Mouse (Mus musculus): ENCODE measurements around the gene Ilkap. TPM values are rescaled to one million over a fixed set of nuclear protein-coding genes. Genes with fewer than 3 reads are reported as not detected.
A peak's percentile ranks its signal among the peaks of the same experiment; 100 is the strongest.

Gene Ilkap
- polyA plus RNA-seq (2015; fragmentation: Nextera tagmentation; extraction: Ambion mirVana) = 152 and 158 TPM in 2 replicates

- H3K4me2 ChIP-seq = peak within 1 kb of the TSS; percentile 84
- WGBS = under 1% methylated on average over 91 of the region's 91 CpGs
- peak within 1 kb of the TSS; percentile 85 for H3K9ac ChIP-seq
- no peaks in the 10 kb centered on the region for H3K27me3 ChIP-seq
- H3K9me3 ChIP-seq = no peaks in the 10 kb centered on the region
- peak within 1 kb of the TSS; percentile 63 for H3K4me3 ChIP-seq
- H3K4me1 ChIP-seq = peaks cover 22% of the 10 kb centered on the region
- peak; percentile 94 for ATAC-seq (ENCODE audit: insufficient number of reproducible peaks, insufficient read depth, low FRiP score, low TSS enrichment, low read depth)
- peak within 1 kb of the TSS; percentile 76 for H3K27ac ChIP-seq
- H3K36me3 ChIP-seq = peaks cover 13% of the 10 kb centered on the region
Measured at GRCm38 (mm10) chr1:91398260-91399062, at the start of gene Ilkap. Ilkap (minus strand) TSS chr1:91398815.

- Histone ChIP-seq H3K9ac (no peak overlapping the region), H3K9me3 (no peaks in the 10 kb centered on the region), H3K4me2 (no peak overlapping the region), H3K36me3 (peaks cover 27% of the 10 kb centered on the region), H3K27ac (no peak overlapping the region), H3K27me3 (no peaks in the 10 kb centered on the region), H3K4me3 (no peak overlapping the region), H3K4me1 (no peaks in the 10 kb centered on the region)
- no peak for ATAC-seq (ENCODE audit: insufficient number of reproducible peaks, insufficient read depth, low FRiP score, low TSS enrichment, low read depth)
- WGBS = 88% methylated on average over 4 of the region's 4 CpGs
Measured at GRCm38 (mm10) chr1:91446511-91446910, 47.9 kb upstream of the Ilkap start.

DNA sequence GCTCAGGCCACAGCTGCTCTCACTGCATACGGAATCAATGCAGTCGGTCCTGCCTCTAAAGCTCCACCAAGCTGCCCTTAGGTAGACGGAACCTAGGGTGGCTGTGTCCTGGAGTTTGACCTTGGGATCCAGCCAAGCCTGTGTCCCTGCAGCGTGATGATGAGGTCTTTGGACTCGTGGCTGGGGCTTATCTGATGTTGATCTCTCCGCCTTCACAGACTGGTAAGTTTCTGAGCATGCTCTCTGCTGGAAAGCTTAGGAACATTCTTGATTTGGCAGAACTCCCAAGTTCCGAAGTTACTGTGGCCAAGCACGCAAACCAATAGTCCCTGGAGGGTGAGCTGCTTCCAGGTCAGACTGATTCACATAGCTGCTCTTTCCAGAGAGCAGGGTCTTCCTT lies 47.4 kb upstream of the Ilkap start:
- Histone ChIP-seq H3K4me2 (no peak overlapping the region), H3K9me3 (no peaks in the 10 kb centered on the region), H3K4me3 (no peak overlapping the region), H3K9ac (no peak overlapping the region), H3K4me1 (no peaks in the 10 kb centered on the region), H3K27ac (no peak overlapping the region; the same call in 1 of the 2 replicates), H3K36me3 (peaks cover 27% of the 10 kb centered on the region), H3K27me3 (no peaks in the 10 kb centered on the region)
- WGBS = 67% methylated on average over 8 of the region's 8 CpGs
- ATAC-seq (ENCODE audit: insufficient number of reproducible peaks, insufficient read depth, low FRiP score, low TSS enrichment, low read depth) = no peak

GRCm38 (mm10) chr1:91444841-91445830 lies 46.5 kb upstream of the Ilkap start:
- Histone ChIP-seq H3K4me2 (no peak overlapping the region), H3K9me3 (no peaks in the 10 kb centered on the region), H3K4me1 (no peaks in the 10 kb centered on the region), H3K27ac (no peak overlapping the region; the same call in 1 of the 2 replicates), H3K36me3 (peaks cover 27% of the 10 kb centered on the region), H3K27me3 (no peaks in the 10 kb centered on the region), H3K4me3 (no peak overlapping the region), H3K9ac (no peak overlapping the region)
- ATAC-seq (ENCODE audit: insufficient number of reproducible peaks, insufficient read depth, low FRiP score, low TSS enrichment, low read depth) = no peak
- 86% methylated on average over 17 of the region's 17 CpGs for WGBS

DNA sequence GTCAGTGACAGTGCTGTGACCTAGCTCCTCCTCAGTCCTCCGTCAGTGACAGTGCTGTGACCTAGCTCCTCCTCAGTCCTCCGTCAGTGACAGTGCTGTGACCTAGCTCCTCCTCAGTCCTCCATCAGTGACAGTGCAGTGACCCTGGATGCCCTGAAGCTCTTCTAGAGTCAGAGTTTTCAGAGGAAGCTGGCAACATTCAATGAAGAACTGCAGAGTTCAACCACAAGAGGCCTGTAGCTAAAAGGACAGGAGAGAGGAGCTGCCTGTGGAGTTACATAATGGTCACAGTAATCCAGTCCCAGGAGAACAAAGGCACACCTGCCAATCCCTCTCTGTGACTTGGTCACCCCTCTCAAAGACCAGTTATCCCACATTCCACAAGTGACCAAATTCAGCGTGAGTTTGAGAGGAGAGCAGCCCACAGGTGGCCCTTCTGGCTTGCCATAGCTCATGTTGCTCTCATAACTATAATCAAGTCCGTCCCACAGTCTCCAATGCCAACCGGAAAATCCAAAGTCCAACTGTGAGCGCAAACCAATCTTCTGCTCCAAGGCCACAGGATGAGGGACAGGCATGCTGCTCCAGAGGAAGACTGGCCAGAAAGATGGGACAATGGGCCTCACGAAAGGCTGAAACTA lies 43.9 kb upstream of the Ilkap start:
- no peak for ATAC-seq (ENCODE audit: insufficient number of reproducible peaks, insufficient read depth, low FRiP score, low TSS enrichment, low read depth)
- Histone ChIP-seq H3K9ac (no peak overlapping the region), H3K4me3 (no peak overlapping the region), H3K27ac (no peak overlapping the region), H3K4me1 (no peaks in the 10 kb centered on the region), H3K4me2 (no peak overlapping the region), H3K9me3 (no peaks in the 10 kb centered on the region), H3K36me3 (peaks cover 7% of the 10 kb centered on the region), H3K27me3 (no peaks in the 10 kb centered on the region)
- WGBS = 76% methylated on average over 7 of the region's 7 CpGs

GRCm38 (mm10) chr1:91441855-91442254 lies 43.2 kb upstream of the Ilkap start:
- 88% methylated on average over 3 of the region's 3 CpGs for WGBS
- H3K36me3 ChIP-seq = peaks cover 3% of the 10 kb centered on the region; the same call in 1 of the 2 replicates
- H3K9ac ChIP-seq = no peak overlapping the region
- H3K4me2 ChIP-seq = no peak overlapping the region
- no peak overlapping the region for H3K4me3 ChIP-seq
- no peak overlapping the region for H3K27ac ChIP-seq
- no peaks in the 10 kb centered on the region for H3K27me3 ChIP-seq
- H3K9me3 ChIP-seq = no peaks in the 10 kb centered on the region
- peaks cover 4% of the 10 kb centered on the region for H3K4me1 ChIP-seq
- ATAC-seq (ENCODE audit: insufficient number of reproducible peaks, insufficient read depth, low FRiP score, low TSS enrichment, low read depth) = no peak

- no peak overlapping the region for H3K9ac ChIP-seq
- no peak overlapping the region for H3K4me3 ChIP-seq
- H3K4me1 ChIP-seq = peaks cover 18% of the 10 kb centered on the region
- WGBS = 85% methylated on average over 8 of the region's 8 CpGs
- H3K36me3 ChIP-seq = peaks cover 3% of the 10 kb centered on the region; the same call in 1 of the 2 replicates
- no peak overlapping the region for H3K27ac ChIP-seq
- H3K4me2 ChIP-seq = no peak overlapping the region
- H3K9me3 ChIP-seq = no peaks in the 10 kb centered on the region
- ATAC-seq (ENCODE audit: insufficient number of reproducible peaks, insufficient read depth, low FRiP score, low TSS enrichment, low read depth) = no peak
- no peaks in the 10 kb centered on the region for H3K27me3 ChIP-seq
Measured at GRCm38 (mm10) chr1:91439776-91440175, 41.2 kb upstream of the Ilkap start.

DNA sequence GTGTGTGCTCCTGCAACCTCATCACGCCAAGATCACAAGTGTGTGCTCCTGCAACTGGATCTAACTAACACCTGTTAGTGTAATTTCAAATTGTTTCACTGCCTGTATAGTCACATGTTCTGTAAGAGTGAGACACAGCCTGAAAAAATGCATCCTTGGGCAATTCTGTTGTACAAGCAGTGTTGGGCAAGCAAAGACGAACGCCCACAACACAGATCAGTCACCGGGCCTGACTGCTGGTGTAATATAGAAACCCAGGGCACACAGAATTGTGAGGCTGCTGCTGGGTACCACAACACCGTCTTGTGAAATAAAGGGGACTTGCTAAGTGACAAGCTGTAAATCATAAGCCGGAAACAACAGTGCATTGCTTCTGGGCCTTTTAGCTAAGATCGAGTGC lies 39.0 kb upstream of the Ilkap start:
- no peak overlapping the region for H3K9ac ChIP-seq
- no peak for ATAC-seq (ENCODE audit: insufficient number of reproducible peaks, insufficient read depth, low FRiP score, low TSS enrichment, low read depth)
- no peak overlapping the region for H3K4me3 ChIP-seq
- 88% methylated on average over 7 of the region's 7 CpGs for WGBS
- H3K9me3 ChIP-seq = no peaks in the 10 kb centered on the region
- peaks cover 3% of the 10 kb centered on the region; the same call in 1 of the 2 replicates for H3K36me3 ChIP-seq
- peaks cover 18% of the 10 kb centered on the region for H3K4me1 ChIP-seq
- no peaks in the 10 kb centered on the region for H3K27me3 ChIP-seq
- H3K4me2 ChIP-seq = no peak overlapping the region
- H3K27ac ChIP-seq = no peak overlapping the region

DNA sequence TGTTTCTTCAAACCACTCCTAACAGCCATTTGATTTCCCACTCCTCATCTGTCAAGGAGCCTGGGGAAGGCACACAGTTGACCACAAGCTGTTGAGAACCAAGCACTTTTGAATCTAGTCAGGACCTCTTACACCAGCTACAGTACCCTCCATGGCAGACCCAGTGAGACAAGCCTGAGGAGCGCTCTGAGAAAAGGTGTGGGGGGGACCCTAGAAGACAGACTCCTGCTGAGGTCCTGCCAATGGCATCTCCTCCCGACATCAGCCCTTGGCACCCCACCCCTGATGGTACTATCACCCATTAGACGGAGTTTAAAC lies 38.4 kb upstream of the Ilkap start:
- no peak overlapping the region for H3K4me3 ChIP-seq
- WGBS = 92% methylated on average over 3 of the region's 3 CpGs
- H3K27me3 ChIP-seq = no peaks in the 10 kb centered on the region
- H3K27ac ChIP-seq = 0 out of 2 replicates have a peak overlapping the region, but pooled peaks have one; percentile 60
- H3K9ac ChIP-seq = no peak overlapping the region
- ATAC-seq (ENCODE audit: insufficient number of reproducible peaks, insufficient read depth, low FRiP score, low TSS enrichment, low read depth) = no peak
- no peaks in the 10 kb centered on the region for H3K9me3 ChIP-seq
- H3K4me2 ChIP-seq = no peak overlapping the region
- H3K4me1 ChIP-seq = peaks cover 18% of the 10 kb centered on the region
- H3K36me3 ChIP-seq = peaks cover 5% of the 10 kb centered on the region; the same call in 1 of the 2 replicates

DNA sequence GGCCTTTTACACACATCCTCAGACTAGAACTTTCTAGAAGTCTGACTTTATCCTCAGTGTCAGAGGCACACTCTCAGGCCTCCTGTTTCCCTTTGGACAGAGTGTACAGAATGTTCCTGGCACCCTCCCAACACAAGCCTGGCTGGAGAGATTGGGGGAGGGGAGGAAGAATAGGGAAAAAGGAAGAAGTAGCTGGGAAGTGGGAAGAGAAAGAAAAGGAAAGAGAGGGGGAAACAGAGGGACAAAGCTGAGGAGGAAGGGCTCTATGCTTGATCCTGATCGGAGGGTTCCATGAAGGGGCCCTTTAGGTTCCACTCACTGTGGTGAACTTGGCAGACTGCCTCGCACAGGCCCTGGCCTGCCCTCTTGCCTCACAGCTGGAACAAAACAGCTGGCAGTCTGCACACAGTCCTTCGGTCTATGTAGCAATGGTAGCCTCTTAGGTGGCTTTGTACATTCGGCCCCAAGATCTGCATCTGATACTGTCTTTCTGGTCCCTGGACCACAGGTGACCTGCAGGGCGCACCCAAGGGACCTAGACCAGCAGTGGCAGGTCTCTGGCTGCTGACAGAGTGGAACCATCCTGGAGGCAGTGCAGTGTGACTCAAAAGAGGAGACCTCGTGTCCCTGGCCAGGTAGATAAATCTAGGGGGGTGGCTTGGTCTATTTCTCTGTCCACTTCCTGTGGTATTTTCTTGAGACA lies 37.9 kb upstream of the Ilkap start:
- Histone ChIP-seq H3K9ac (peak overlapping the region; percentile 33; the same call in 1 of the 2 replicates), H3K27me3 (no peaks in the 10 kb centered on the region), H3K4me2 (no peak overlapping the region), H3K36me3 (peaks cover 3% of the 10 kb centered on the region; the same call in 1 of the 2 replicates), H3K27ac (peak overlapping the region; percentile 60), H3K4me3 (no peak overlapping the region), H3K4me1 (peaks cover 18% of the 10 kb centered on the region), H3K9me3 (no peaks in the 10 kb centered on the region)
- WGBS = 66% methylated on average over 6 of the region's 6 CpGs
- peak; percentile 70; the same call in 1 of the 2 replicates for ATAC-seq (ENCODE audit: insufficient number of reproducible peaks, insufficient read depth, low FRiP score, low TSS enrichment, low read depth)
